Mouse (Mus musculus) testis, adult 2 months (tissue): ENCODE measurements at regions not wholly inside any gene's neighbourhood (a gene's known extent, or its start where the extent isn't known, plus 50 kb on each side); places are given as distances from the start of the nearest gene placed in this dataset.

ENCODE experiments used
- CTCF ChIP-seq: fragments of 200-500 bp; IDR thresholded peaks from 2 replicates; pipeline ENCODE4 v1.5.1; 2012; ENCODE audit warnings: low read depth, mild to moderate bottlenecking, inconsistent platforms, low read length, moderate library complexity; ENCODE audit not compliant: control insufficient read depth, insufficient read depth, insufficient replicate concordance
- POLR2A ChIP-seq: fragments of 200-500 bp; IDR thresholded peaks from 2 replicates; pipeline ENCODE4 v1.6.1; 2012; ENCODE audit warnings: low read depth, mild to moderate bottlenecking, inconsistent platforms, low read length, moderate library complexity; ENCODE audit not compliant: control insufficient read depth

- no peak for TF ChIP-seq CTCF
- TF ChIP-seq POLR2A, result no peak
These were observed 122.4 kb upstream of the Rmdn2 start for GRCm38 (mm10) chr17:79489306-79489705.
